Mouse (Mus musculus): ENCODE results near the gene Cat. TPM values are rescaled to one million over a fixed set of nuclear protein-coding genes. Genes with fewer than 3 reads are reported as not detected.
A peak's percentile ranks its signal among the peaks of the same experiment; 100 is the strongest.

Cat gene
- total and polyA plus RNA-seq, 3 experiments: 122 to 262 (median 236) TPM

DNA sequence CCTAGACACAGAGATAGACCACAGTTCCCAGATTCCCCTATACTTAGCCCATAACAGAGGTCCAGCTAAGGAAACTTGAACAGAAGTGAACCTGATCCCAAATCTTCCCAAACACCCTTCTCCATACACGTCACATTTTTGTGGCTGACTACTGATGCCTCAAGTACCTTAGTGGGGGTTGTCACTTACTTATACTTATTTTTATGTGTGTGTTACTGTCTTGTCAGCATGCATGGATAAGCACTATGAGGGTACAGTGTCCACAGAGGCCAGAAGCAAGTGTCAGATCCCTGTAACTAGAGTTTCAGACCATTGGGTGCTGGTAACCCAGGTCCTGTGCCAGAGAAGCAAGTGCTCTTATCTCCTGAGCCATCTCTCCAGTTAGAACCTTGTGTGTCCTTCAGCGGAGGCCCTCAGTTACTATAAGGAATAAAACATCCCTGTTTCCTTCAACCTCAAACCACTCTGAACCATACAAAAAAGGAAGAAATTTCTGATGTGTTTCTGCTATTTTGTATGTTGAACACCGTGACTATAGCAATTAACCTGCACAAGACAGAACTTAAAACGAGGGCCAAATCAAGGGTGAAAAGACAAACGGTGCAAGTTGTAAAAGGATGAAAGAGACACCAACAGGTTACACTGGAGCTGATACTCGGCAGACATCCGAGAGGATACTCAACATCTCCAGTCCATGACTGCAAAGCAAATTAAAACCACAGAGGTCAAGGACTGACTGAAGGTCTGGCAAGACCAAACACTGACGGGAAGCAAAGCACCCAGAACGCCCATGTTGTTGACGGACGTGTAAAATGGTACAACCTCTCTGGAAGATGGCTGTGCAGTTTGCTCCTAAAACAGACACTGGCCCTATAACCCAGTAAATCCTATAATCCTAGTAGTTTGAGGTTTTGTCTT is 3.4 kb downstream of the Cat start:
- Histone ChIP-seq H3K79me2 (replicated peaks; ENCODE audit: control insufficient read depth, insufficient read depth, low read length) (peaks cover 11% of the 10 kb centered on the region), H3K36me3 (ENCODE audit: control insufficient read depth, insufficient read depth, low read length) (peaks cover 15% of the 10 kb centered on the region), H3K9ac (ENCODE audit: low read depth, low read length) (no peak overlapping the region), H3K27me3 (ENCODE audit: control insufficient read depth, insufficient read depth, low read length) (no peaks in the 10 kb centered on the region), H3K4me1 (ENCODE audit: control insufficient read depth, insufficient read depth, low read length) (peaks cover 13% of the 10 kb centered on the region), H3K27ac (no peak overlapping the region), H3K4me3 (no peak overlapping the region)
- no peak for DNase-seq
- WGBS: 68% methylated on average over 11 of the region's 11 CpGs
- TF ChIP-seq EP300 (IDR thresholded peaks at IDR 0.05; ENCODE audit: insufficient read depth, low read depth, low read length): no peak
- no peak for TF ChIP-seq POLR2A (IDR thresholded peaks at IDR 0.05; ENCODE audit: insufficient read depth, low read depth, low read length)
- no peak for TF ChIP-seq CTCF (IDR thresholded peaks at IDR 0.05)
- intact Hi-C loops (cut with DNase I): loop anchor here (10.0 kb wide), 1 partner anchor 313 kb away; the partner anchor contains the start of gene Caprin1

DNA sequence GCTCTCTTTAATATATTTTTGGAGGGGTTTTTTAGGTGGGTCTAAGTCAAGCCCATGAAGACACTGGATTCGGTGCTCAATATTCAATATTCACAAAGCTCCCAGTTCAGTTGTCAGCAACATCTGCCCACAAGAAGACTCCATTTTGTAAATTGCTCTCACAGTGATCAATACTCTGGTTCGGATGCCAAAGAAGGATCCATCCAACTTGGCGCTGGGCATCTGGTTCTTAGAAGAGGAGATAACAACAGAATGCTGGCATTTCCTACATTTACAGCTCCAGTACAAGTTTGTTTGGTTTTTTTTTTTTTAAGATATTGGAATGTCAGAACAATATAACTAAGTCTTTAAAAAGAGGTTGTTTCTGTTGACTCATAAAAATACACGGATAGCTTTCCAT is 4.1 kb downstream of the Cat start:
- intact Hi-C loops (cut with DNase I): loop anchor here (10.0 kb wide), 1 partner anchor 314 kb away; the partner anchor contains the start of gene Caprin1
- Histone ChIP-seq H3K4me1 (ENCODE audit: control insufficient read depth, insufficient read depth, low read length) (peaks cover 13% of the 10 kb centered on the region), H3K4me3 (no peak overlapping the region), H3K9ac (ENCODE audit: low read depth, low read length) (no peak overlapping the region), H3K36me3 (ENCODE audit: control insufficient read depth, insufficient read depth, low read length) (peaks cover 15% of the 10 kb centered on the region), H3K27ac (no peak overlapping the region; the same call in 1 of the 2 replicates), H3K79me2 (replicated peaks; ENCODE audit: control insufficient read depth, insufficient read depth, low read length) (peaks cover 11% of the 10 kb centered on the region), H3K27me3 (ENCODE audit: control insufficient read depth, insufficient read depth, low read length) (no peaks in the 10 kb centered on the region)
- WGBS: 81% methylated on average over 4 of the region's 4 CpGs
- no peak for TF ChIP-seq EP300 (IDR thresholded peaks at IDR 0.05; ENCODE audit: insufficient read depth, low read depth, low read length)
- TF ChIP-seq POLR2A (IDR thresholded peaks at IDR 0.05; ENCODE audit: insufficient read depth, low read depth, low read length): no peak
- no peak for TF ChIP-seq CTCF (IDR thresholded peaks at IDR 0.05)
- no peak for DNase-seq

DNA sequence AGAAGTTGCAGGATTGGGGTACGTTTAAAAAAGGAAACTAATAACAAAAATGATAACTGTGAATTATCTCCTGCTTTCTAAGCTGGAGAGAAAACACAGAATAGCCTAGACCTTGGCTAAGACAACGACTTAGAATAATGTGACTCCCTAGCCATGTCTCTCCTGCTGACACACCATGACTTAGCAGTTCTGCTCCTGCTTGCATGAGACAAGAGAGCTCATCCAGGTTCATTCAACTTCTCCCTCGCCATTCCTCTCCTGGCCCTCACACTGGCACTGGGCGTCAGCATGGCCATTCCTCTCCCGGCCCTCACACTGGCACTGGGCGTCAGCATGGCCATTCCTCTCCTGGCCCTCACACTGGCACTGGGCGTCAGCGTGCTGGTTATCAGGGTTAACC is 4.7 kb downstream of the Cat start:
- Histone ChIP-seq H3K4me3 (no peak overlapping the region), H3K79me2 (replicated peaks; ENCODE audit: control insufficient read depth, insufficient read depth, low read length) (peaks cover 11% of the 10 kb centered on the region), H3K9ac (ENCODE audit: low read depth, low read length) (no peak overlapping the region), H3K4me1 (ENCODE audit: control insufficient read depth, insufficient read depth, low read length) (peaks cover 13% of the 10 kb centered on the region), H3K27me3 (ENCODE audit: control insufficient read depth, insufficient read depth, low read length) (no peaks in the 10 kb centered on the region), H3K36me3 (ENCODE audit: control insufficient read depth, insufficient read depth, low read length) (peaks cover 15% of the 10 kb centered on the region), H3K27ac (peak overlapping the region; percentile 29; the same call in 1 of the 2 replicates)
- TF ChIP-seq EP300 (IDR thresholded peaks at IDR 0.05; ENCODE audit: insufficient read depth, low read depth, low read length): 0 out of 2 replicates have a peak, but pooled peaks have one; percentile 11
- TF ChIP-seq CTCF (IDR thresholded peaks at IDR 0.05): no peak
- WGBS: 50% methylated on average over 8 of the region's 8 CpGs
- no peak for DNase-seq
- intact Hi-C loops (cut with DNase I): loop anchor here (10.0 kb wide), 1 partner anchor 315 kb away; the partner anchor contains the start of gene Caprin1

DNA sequence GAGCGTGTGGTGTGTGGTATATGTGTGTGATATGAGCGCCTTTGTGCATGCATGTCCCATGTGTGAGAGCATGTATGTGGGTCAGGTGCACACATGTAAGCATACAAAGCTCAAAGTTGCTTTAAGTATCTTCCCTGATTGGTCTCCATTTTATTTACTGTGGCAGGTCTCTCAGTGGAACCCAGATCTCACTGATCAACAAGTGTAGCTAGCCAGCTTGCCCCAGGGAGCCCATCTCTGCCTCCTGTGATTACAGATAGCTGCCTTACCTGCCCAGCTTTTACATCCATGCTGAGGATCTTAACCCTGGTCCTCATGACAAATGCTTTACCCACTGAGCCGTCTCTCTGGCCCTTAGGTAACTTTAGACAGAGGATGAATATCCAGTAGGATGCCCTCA is 6.6 kb downstream of the Cat start:
- no peak overlapping the region for H3K9ac ChIP-seq (ENCODE audit: low read depth, low read length)
- no peak for DNase-seq
- intact Hi-C loops (cut with DNase I): no loop called here
- no peak overlapping the region for H3K27ac ChIP-seq
- no peak for TF ChIP-seq POLR2A (IDR thresholded peaks at IDR 0.05; ENCODE audit: insufficient read depth, low read depth, low read length)
- no peak for TF ChIP-seq CTCF (IDR thresholded peaks at IDR 0.05)
- no peak for TF ChIP-seq EP300 (IDR thresholded peaks at IDR 0.05; ENCODE audit: insufficient read depth, low read depth, low read length)
- H3K4me1 ChIP-seq (ENCODE audit: control insufficient read depth, insufficient read depth, low read length): peaks cover 11% of the 10 kb centered on the region
- H3K79me2 ChIP-seq (replicated peaks; ENCODE audit: control insufficient read depth, insufficient read depth, low read length): peaks cover 11% of the 10 kb centered on the region
- WGBS: 91% methylated on average over 3 of the region's 3 CpGs
- peaks cover 12% of the 10 kb centered on the region for H3K36me3 ChIP-seq (ENCODE audit: control insufficient read depth, insufficient read depth, low read length)
- H3K27me3 ChIP-seq (ENCODE audit: control insufficient read depth, insufficient read depth, low read length): no peaks in the 10 kb centered on the region
- H3K4me3 ChIP-seq: no peak overlapping the region

DNA sequence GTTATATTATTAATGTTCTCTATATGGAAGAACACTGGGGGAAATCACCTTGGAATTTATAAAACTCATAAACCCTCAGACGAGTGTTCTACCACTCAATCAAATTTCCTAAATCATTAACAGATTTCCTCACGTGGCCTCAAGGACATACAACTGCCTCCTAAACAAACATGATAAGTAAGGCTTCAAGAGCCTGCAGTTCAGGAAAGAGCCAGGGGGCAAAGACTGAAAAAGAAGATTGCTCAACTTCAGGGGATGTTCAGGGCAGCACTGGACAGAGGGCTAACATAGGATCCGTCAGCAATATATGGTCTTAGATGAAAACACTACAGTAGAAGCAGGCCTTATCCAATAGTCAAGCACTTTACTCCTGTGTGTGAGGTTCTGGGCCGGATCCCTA is 7.5 kb downstream of the Cat start:
- no peaks in the 10 kb centered on the region for H3K27me3 ChIP-seq (ENCODE audit: control insufficient read depth, insufficient read depth, low read length)
- H3K4me3 ChIP-seq: no peak overlapping the region
- WGBS: 57% methylated on average over 4 of the region's 4 CpGs
- H3K79me2 ChIP-seq (replicated peaks; ENCODE audit: control insufficient read depth, insufficient read depth, low read length): peaks cover 8% of the 10 kb centered on the region
- TF ChIP-seq CTCF (IDR thresholded peaks at IDR 0.05) (no peak), POLR2A (IDR thresholded peaks at IDR 0.05; ENCODE audit: insufficient read depth, low read depth, low read length) (no peak), EP300 (IDR thresholded peaks at IDR 0.05; ENCODE audit: insufficient read depth, low read depth, low read length) (no peak)
- no peak overlapping the region for H3K9ac ChIP-seq (ENCODE audit: low read depth, low read length)
- H3K27ac ChIP-seq: no peak overlapping the region
- intact Hi-C loops (cut with DNase I): no loop called here
- peaks cover 7% of the 10 kb centered on the region for H3K4me1 ChIP-seq (ENCODE audit: control insufficient read depth, insufficient read depth, low read length)
- H3K36me3 ChIP-seq (ENCODE audit: control insufficient read depth, insufficient read depth, low read length): peaks cover 7% of the 10 kb centered on the region; the same call in 1 of the 2 replicates
- DNase-seq: no peak

DNA sequence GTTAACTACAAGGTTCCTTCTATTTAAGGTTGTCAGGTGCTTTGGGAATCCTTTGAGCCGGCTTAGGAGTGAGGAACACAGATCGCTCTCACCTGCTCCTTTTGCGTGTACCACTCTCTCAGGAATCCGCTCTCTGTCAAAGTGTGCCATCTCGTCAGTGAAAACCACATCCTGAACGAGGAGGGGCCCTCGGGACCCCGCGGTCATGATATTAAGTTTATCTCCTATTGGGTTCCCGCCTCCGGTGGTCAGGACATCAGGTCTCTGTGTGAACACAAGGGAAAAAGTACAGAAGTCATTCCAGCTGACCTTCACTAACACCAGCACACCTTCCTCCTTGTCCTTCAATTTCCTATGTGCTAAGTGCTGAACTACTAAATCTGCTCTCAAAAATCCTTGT is 8.3 kb downstream of the Cat start:
- H3K27ac ChIP-seq: no peak overlapping the region
- H3K36me3 ChIP-seq (ENCODE audit: control insufficient read depth, insufficient read depth, low read length): peaks cover 7% of the 10 kb centered on the region; the same call in 1 of the 2 replicates
- no peak for DNase-seq
- WGBS: 78% methylated on average over 11 of the region's 11 CpGs
- peaks cover 5% of the 10 kb centered on the region for H3K4me1 ChIP-seq (ENCODE audit: control insufficient read depth, insufficient read depth, low read length)
- TF ChIP-seq EP300 (IDR thresholded peaks at IDR 0.05; ENCODE audit: insufficient read depth, low read depth, low read length): no peak
- no peak for TF ChIP-seq CTCF (IDR thresholded peaks at IDR 0.05)
- TF ChIP-seq POLR2A (IDR thresholded peaks at IDR 0.05; ENCODE audit: insufficient read depth, low read depth, low read length): no peak
- no peaks in the 10 kb centered on the region for H3K27me3 ChIP-seq (ENCODE audit: control insufficient read depth, insufficient read depth, low read length)
- intact Hi-C loops (cut with DNase I): no loop called here
- no peak overlapping the region for H3K9ac ChIP-seq (ENCODE audit: low read depth, low read length)
- H3K79me2 ChIP-seq (replicated peaks; ENCODE audit: control insufficient read depth, insufficient read depth, low read length): peaks cover 4% of the 10 kb centered on the region
- no peak overlapping the region for H3K4me3 ChIP-seq

All from heart, adult 2 months (tissue).